Mouse (Mus musculus) monocyte, adult 5-6 weeks (primary cell): ENCODE results near the gene Ptgis. TPM values are rescaled to one million over a fixed set of nuclear protein-coding genes. Genes with fewer than 3 reads are reported as not detected.
"Not testable (repeated sequence)": the region's sequence is repeated elsewhere in the genome, so short reads cannot be mapped to it uniquely, and the experiment has no call there.

Experiments
- ATAC-seq: fragments of 153-309, 156-312 bp; replicated peaks from 2 replicates; pipeline ENCODE4 v1.8.0; 2017; ENCODE audit warnings: mild to moderate bottlenecking; ENCODE audit not compliant: low TSS enrichment, insufficient number of reproducible peaks, severe bottlenecking, poor library complexity, low FRiP score
- total RNA-seq: library from RNA; stranded (forward); fragments of 200-1000, 200-491, 200-594 nt; gene quantifications from 3 replicates; pipeline ENCODE4 v1.2.3, GENCODE M21; 2017

Ptgis gene
- total RNA-seq, 1 experiment from 2014 or later, result not detected

GRCm38 (mm10) chr2:167205918-167206629 is 34.3 kb downstream of the Ptgis start:
- no peak for ATAC-seq

- ATAC-seq, result not testable (repeated sequence)
Observed at GRCm38 (mm10) chr2:167204686-167205085, 35.7 kb downstream of the Ptgis start.

- no peak for ATAC-seq
Observed at GRCm38 (mm10) chr2:167203505-167204166, 36.8 kb downstream of the Ptgis start.

- no peak for ATAC-seq
Observed at GRCm38 (mm10) chr2:167201463-167202291, 38.7 kb downstream of the Ptgis start.

GRCm38 (mm10) chr2:167198660-167199427 is 41.6 kb downstream of the Ptgis start:
- no peak for ATAC-seq

- no peak for ATAC-seq
Observed at GRCm38 (mm10) chr2:167193361-167193760, 47.0 kb downstream of the Ptgis start.

- ATAC-seq, result no peak
Observed at GRCm38 (mm10) chr2:167190076-167190399, 50.4 kb downstream of the Ptgis start, which contains the start of gene Kcnb1. TSS of gene Kcnb1 (minus strand) at chr2:167190155.

- ATAC-seq, result no peak; the same call in 1 of the 2 replicates
Observed at GRCm38 (mm10) chr2:167189291-167190075, 50.9 kb downstream of the Ptgis start.

- no peak for ATAC-seq
Observed at GRCm38 (mm10) chr2:167188315-167189207, 51.8 kb downstream of the Ptgis start.

- no peak for ATAC-seq
Observed at GRCm38 (mm10) chr2:167187119-167187518, 53.3 kb downstream of the Ptgis start.

GRCm38 (mm10) chr2:167186544-167186943 is 53.9 kb downstream of the Ptgis start:
- ATAC-seq, result no peak

- ATAC-seq, result no peak
Observed at GRCm38 (mm10) chr2:167186003-167186402, 54.4 kb downstream of the Ptgis start.

- ATAC-seq, result no peak
Observed at GRCm38 (mm10) chr2:167185432-167185831, 55.0 kb downstream of the Ptgis start.

- no peak for ATAC-seq
Observed at GRCm38 (mm10) chr2:167181662-167182389, 58.6 kb downstream of the Ptgis start.

GRCm38 (mm10) chr2:167181096-167181495 is 59.3 kb downstream of the Ptgis start:
- no peak for ATAC-seq

- ATAC-seq, result no peak
Observed at GRCm38 (mm10) chr2:167179301-167179700, 61.1 kb downstream of the Ptgis start.
